Mouse (Mus musculus): ENCODE measurements at regions not wholly inside any gene's neighbourhood (a gene's known extent, or its start where the extent isn't known, plus 50 kb on each side); places are given as distances from the start of the nearest gene placed in this dataset.

GRCm38 (mm10) chrX:99220674-99221455 lies 84.9 kb downstream of the Efnb1 start:
- no peak overlapping the region for H3K4me2 ChIP-seq (replicated peaks; ENCODE audit: low read depth)
- H3K4me3 ChIP-seq (ENCODE audit: low read depth, low read length) = no peak overlapping the region
- no peaks in the 10 kb centered on the region for H3K27me3 ChIP-seq (replicated peaks; ENCODE audit: control insufficient read depth, insufficient read depth, low read length)
- 78% methylated on average over 8 of the region's 8 CpGs for WGBS
- TF ChIP-seq CTCF (IDR thresholded peaks at IDR 0.05; ENCODE audit: low read depth) = no peak
- H3K27ac ChIP-seq (ENCODE audit: low read depth, low read length) = no peak overlapping the region
- no peak overlapping the region for H3K9ac ChIP-seq (ENCODE audit: low read depth, low read length)
- no peak for ATAC-seq
- H3K36me3 ChIP-seq (ENCODE audit: control insufficient read depth, insufficient read depth) = no peaks in the 10 kb centered on the region
- H3K9me3 ChIP-seq (ENCODE audit: control insufficient read depth) = no peaks in the 10 kb centered on the region
- H3K4me1 ChIP-seq (replicated peaks; ENCODE audit: control insufficient read depth, insufficient read depth, low read length) = no peaks in the 10 kb centered on the region

DNA sequence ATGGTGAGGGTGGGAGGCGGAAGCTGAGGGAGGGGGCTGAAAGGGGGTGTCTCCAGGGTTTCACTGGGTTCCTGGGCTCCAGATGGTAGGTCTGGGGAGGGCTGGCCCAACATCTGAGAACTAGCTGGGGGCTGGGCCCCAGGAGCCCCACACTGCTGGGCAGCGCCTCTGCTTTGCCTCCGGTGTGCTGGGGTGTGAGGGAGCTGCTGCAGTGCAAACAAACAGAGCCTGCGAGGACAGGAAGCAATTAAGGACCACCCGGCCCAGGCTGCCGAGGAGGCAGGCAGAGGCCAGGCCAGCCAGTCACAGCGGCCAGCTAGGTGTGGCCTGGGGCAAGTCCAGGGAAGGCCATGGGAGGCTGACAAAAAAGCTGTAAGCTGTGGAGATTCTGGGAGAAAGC lies 82.3 kb downstream of the Efnb1 start:
- H3K9me3 ChIP-seq (ENCODE audit: control insufficient read depth) = no peaks in the 10 kb centered on the region
- TF ChIP-seq CTCF (IDR thresholded peaks at IDR 0.05; ENCODE audit: low read depth) = no peak
- no peak overlapping the region for H3K27ac ChIP-seq (ENCODE audit: low read depth, low read length)
- WGBS = 61% methylated on average over 7 of the region's 7 CpGs
- no peaks in the 10 kb centered on the region for H3K27me3 ChIP-seq (replicated peaks; ENCODE audit: control insufficient read depth, insufficient read depth, low read length)
- H3K4me3 ChIP-seq (ENCODE audit: low read depth, low read length) = no peak overlapping the region
- H3K36me3 ChIP-seq (ENCODE audit: control insufficient read depth, insufficient read depth) = no peaks in the 10 kb centered on the region
- no peak for ATAC-seq
- no peak overlapping the region for H3K4me2 ChIP-seq (replicated peaks; ENCODE audit: low read depth)
- H3K4me1 ChIP-seq (replicated peaks; ENCODE audit: control insufficient read depth, insufficient read depth, low read length) = no peaks in the 10 kb centered on the region
- H3K9ac ChIP-seq (ENCODE audit: low read depth, low read length) = no peak overlapping the region

DNA sequence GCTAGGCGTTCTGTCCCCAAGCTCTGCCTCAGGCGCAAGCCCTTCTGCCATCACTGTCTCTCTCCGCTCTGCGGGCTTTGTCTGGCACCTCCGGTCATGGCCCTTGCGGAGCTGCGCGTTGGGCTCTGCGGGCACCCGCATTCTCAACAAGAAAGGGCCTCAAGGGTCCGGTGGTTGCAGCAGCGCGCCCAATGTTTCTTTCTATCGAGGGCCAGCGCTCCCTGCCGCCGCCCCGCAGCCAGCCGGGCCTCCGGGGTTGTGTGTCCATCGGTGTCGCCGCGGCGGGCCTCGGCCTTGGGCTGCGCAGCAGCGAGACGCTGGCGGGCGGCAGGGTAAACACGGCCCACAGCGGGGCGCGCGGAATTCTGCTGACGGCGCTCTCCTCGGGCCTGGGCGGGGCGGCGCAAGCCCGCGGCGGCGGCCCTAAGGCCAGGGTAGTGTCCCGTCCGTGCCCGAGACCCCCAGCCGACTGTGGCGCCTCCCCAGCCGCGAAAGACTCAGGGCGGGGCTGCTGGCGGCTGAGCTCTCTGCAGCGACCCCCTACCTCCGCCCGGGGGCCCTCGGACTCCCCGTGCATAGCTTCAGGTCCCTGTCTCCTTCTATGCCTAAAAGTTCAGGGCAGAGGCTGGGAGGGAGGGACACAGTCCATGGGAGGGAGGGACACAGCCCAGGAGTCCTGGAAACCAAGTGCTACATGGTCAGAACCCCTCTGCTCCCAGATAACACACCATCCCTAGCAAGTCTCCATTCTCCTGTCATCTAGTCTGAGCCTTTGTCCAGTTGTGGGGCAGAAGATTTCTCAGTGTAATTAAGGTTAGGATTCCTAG lies 80.9 kb downstream of the Efnb1 start:
- Histone ChIP-seq H3K4me3 (ENCODE audit: low read depth, low read length) (peak overlapping the region; percentile 24), H3K36me3 (ENCODE audit: control insufficient read depth, insufficient read depth) (no peaks in the 10 kb centered on the region), H3K4me2 (replicated peaks; ENCODE audit: low read depth) (peak overlapping the region; percentile 69), H3K9ac (ENCODE audit: low read depth, low read length) (peak overlapping the region; percentile 31; the same call in 1 of the 2 replicates), H3K27me3 (replicated peaks; ENCODE audit: control insufficient read depth, insufficient read depth, low read length) (no peaks in the 10 kb centered on the region), H3K9me3 (ENCODE audit: control insufficient read depth) (no peaks in the 10 kb centered on the region), H3K27ac (ENCODE audit: low read depth, low read length) (no peak overlapping the region), H3K4me1 (replicated peaks; ENCODE audit: control insufficient read depth, insufficient read depth, low read length) (no peaks in the 10 kb centered on the region)
- WGBS = 22% methylated on average over 54 of the region's 60 CpGs
- peak; percentile 50; the same call in 1 of the 2 replicates for ATAC-seq
- no peak for TF ChIP-seq CTCF (IDR thresholded peaks at IDR 0.05; ENCODE audit: low read depth)

GRCm38 (mm10) chrX:99215931-99216330 lies 80.0 kb downstream of the Efnb1 start:
- Histone ChIP-seq H3K27ac (ENCODE audit: low read depth, low read length) (no peak overlapping the region), H3K4me1 (replicated peaks; ENCODE audit: control insufficient read depth, insufficient read depth, low read length) (no peaks in the 10 kb centered on the region), H3K36me3 (ENCODE audit: control insufficient read depth, insufficient read depth) (no peaks in the 10 kb centered on the region), H3K27me3 (replicated peaks; ENCODE audit: control insufficient read depth, insufficient read depth, low read length) (no peaks in the 10 kb centered on the region), H3K9me3 (ENCODE audit: control insufficient read depth) (no peaks in the 10 kb centered on the region), H3K4me3 (ENCODE audit: low read depth, low read length) (no peak overlapping the region), H3K4me2 (replicated peaks; ENCODE audit: low read depth) (no peak overlapping the region), H3K9ac (ENCODE audit: low read depth, low read length) (no peak overlapping the region)
- ATAC-seq = no peak
- no peak for TF ChIP-seq CTCF (IDR thresholded peaks at IDR 0.05; ENCODE audit: low read depth)
- 76% methylated on average over 5 of the region's 5 CpGs for WGBS

GRCm38 (mm10) chrX:99215111-99215510 lies 79.2 kb downstream of the Efnb1 start:
- no peaks in the 10 kb centered on the region for H3K4me1 ChIP-seq (replicated peaks; ENCODE audit: control insufficient read depth, insufficient read depth, low read length)
- ATAC-seq = no peak
- no peaks in the 10 kb centered on the region for H3K36me3 ChIP-seq (ENCODE audit: control insufficient read depth, insufficient read depth)
- no peak overlapping the region for H3K27ac ChIP-seq (ENCODE audit: low read depth, low read length)
- no peak overlapping the region for H3K4me3 ChIP-seq (ENCODE audit: low read depth, low read length)
- H3K9me3 ChIP-seq (ENCODE audit: control insufficient read depth) = no peaks in the 10 kb centered on the region
- no peak overlapping the region for H3K9ac ChIP-seq (ENCODE audit: low read depth, low read length)
- WGBS = 79% methylated on average over 7 of the region's 7 CpGs
- H3K4me2 ChIP-seq (replicated peaks; ENCODE audit: low read depth) = no peak overlapping the region
- no peak for TF ChIP-seq CTCF (IDR thresholded peaks at IDR 0.05; ENCODE audit: low read depth)
- no peaks in the 10 kb centered on the region for H3K27me3 ChIP-seq (replicated peaks; ENCODE audit: control insufficient read depth, insufficient read depth, low read length)

- H3K9ac ChIP-seq (ENCODE audit: low read depth, low read length) = no peak overlapping the region
- H3K4me3 ChIP-seq (ENCODE audit: low read depth, low read length) = no peak overlapping the region
- H3K36me3 ChIP-seq (ENCODE audit: control insufficient read depth, insufficient read depth) = no peaks in the 10 kb centered on the region
- ATAC-seq = peak; percentile 29; the same call in 1 of the 2 replicates
- H3K4me2 ChIP-seq (replicated peaks; ENCODE audit: low read depth) = no peak overlapping the region
- WGBS = 55% methylated on average over 6 of the region's 6 CpGs
- H3K27me3 ChIP-seq (replicated peaks; ENCODE audit: control insufficient read depth, insufficient read depth, low read length) = no peaks in the 10 kb centered on the region
- no peaks in the 10 kb centered on the region for H3K4me1 ChIP-seq (replicated peaks; ENCODE audit: control insufficient read depth, insufficient read depth, low read length)
- H3K9me3 ChIP-seq (ENCODE audit: control insufficient read depth) = no peaks in the 10 kb centered on the region
- H3K27ac ChIP-seq (ENCODE audit: low read depth, low read length) = no peak overlapping the region
- no peak for TF ChIP-seq CTCF (IDR thresholded peaks at IDR 0.05; ENCODE audit: low read depth)
Observed at GRCm38 (mm10) chrX:99213565-99214153, 77.7 kb downstream of the Efnb1 start.
